Mouse (Mus musculus) testis, adult 10 weeks (tissue): ENCODE results near the gene 2010109A12Rik. TPM values are rescaled to one million over a fixed set of nuclear protein-coding genes. Genes with fewer than 3 reads are reported as not detected.

Experiments
- polyA plus RNA-seq: library from polyadenylated mRNA; stranded (reverse); fragments of 350-450 nt; fragmentation: Illumina TruSeq; extraction: RNeasy Lipid Tissue Mini Kit (QIAGEN cat#74804); gene quantifications from one replicate; pipeline ENCODE4 v1.2.3, GENCODE M21; 2014; ENCODE audit warnings: low read depth, low replicate concordance

Gene 2010109A12Rik
- polyA plus RNA-seq, result 104 TPM

DNA sequence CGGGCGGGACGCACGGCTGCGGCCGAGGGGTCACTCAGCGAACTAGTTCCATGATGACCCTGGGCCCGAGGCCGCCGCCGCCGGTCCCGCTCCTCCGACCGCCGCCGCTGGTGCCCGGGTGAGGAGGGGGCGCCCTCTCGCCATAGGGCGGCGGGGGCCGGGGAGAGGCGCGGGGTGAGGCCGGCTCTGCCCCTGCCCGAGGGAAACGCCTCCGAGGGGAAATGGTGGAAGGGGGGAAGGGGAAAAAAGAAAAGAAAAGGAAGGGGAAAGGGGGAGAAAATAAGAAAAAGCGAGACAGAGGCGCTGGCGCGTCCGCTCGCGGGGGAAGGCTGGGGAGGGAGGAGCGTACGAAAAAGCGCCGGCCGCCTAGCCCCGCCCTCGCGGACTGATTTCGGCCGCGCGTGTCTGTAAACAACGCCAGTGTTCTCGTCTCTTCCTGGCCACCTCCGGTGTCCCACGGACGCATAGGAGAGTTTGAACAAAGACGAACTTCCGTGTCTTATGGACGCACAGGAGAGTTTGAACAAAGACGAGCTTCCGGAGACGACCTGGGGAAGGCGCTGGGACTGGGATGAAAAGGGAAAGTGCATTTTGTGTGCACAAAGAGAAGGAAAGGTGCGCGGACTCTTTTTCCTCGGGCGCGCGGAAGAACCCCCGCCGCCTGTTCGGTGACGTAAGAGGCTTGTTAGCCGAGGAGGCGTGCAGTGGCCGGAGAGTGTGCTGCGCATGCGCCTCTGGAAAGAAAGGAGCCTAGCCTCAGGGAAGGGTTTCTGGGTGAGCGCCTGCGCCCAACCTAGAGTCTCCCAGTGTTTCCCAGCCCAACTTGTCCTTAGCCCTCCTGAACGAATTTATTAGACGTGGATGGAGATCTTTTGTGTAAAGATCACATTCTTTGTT lies at the start of gene 2010109A12Rik, which contains the start of gene Ccni:
Gene 2010109A12Rik (plus strand): TSS at position 410 of the 897 bp plus-strand sequence.
Gene Ccni (minus strand): TSS at position 387 of the 897 bp plus-strand sequence.

Other genes with a start within 250 kb of the 2010109A12Rik start
- not detected for gene Sowahb, start 161.5 kb upstream of the 2010109A12Rik start, polyA plus RNA-seq
- gene Sept11, start 113.1 kb upstream of the 2010109A12Rik start, polyA plus RNA-seq, result 4.3 TPM
- 449 TPM for gene Ccni, start within 50 bp of the 2010109A12Rik start, polyA plus RNA-seq
- 11.8 TPM for gene Ccng2, start 60.7 kb downstream of the 2010109A12Rik start, polyA plus RNA-seq